Mouse (Mus musculus) brain, embryonic 18.5 days (tissue): ENCODE measurements around the gene Rpl7a.

Experiments
- DNase-seq: peaks from one replicate; pipeline ENCODE4 v3.0.0-alpha.2; 2012; ENCODE audit warnings: low read depth, low spot score

Rpl7a gene

DNA sequence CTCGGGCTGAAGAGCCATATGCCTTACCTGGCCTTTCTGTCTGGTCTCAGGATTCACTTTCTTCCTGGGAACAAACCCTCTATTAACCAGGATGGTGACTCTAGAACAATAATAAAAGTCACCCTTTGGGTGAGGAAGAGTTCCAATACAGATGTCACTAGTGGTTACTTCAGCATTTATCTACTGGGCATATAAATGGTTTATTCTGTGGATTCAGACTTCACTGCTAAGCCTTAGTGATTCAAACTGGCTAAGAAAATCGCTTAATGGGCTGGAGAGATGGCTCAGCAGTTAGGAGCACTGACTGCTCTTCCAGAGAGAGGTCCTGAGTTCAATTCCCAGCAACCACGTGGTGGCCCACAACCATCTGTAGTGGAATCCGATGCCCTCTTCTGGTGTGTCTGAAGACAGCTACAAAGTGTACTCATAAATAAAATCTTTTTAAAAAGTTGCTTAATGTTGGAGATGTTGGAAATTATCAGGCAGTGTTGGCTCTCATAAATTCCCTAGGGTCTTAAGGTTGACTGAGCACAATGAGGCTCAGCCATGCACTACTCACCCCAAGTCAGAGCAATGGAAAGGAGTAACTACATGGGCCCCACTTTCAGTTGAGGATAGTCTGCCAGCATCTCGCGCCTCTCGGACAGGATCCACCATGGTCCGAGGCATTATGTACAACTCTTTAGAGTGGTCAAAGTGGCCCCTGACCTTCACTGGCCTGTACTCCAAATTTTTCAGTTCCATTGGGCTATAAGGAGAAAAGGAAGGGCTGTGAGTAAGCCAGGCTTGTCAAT, 3.8 kb downstream of the Rpl7a start:
- no peak for DNase-seq

DNA sequence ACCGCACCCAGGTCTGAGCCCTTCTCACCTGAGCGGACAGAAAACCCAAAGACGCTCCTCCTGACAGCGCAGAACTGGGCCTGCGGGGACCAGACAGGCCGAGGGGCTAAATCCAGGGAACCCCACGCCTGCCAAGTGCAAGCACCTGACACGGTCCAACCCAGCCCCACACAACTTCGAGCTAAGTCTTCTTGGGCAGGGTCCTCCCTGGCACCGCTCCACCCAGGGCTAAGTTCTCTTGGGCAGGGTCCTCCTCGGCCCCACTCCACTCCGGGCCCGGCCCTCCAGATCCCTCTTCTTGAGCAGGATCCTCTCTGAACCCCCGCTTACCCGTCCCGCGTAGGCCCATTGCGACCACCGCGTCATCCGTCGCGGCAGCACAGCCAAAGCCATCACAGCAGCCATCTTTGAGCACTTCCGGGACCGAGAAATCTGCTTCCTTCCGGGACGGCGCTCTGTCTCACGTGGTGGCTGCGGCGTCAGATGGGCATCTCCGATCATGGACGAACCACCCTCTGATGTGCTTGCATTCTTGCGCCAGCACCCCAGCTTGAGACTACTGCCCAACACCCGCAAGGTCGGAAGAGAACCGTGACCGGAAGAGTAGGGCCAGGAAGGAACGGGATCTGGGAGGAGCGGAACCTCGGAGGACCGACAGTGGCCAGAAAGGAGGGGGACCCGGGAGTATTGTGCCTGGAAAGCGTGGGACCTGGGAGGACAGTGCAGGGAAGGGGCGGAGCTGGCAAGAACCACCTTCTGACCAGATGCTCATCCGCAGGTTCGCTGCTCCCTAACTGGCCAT, 5.6 kb downstream of the Rpl7a start, which contains the start of the genes Surf2 and Surf1:
Gene Surf2, plus strand, starts transcription at position 441 of the 802 bp plus-strand sequence.
Gene Surf1, minus strand, starts transcription at position 604 of the 802 bp plus-strand sequence.
- peak; percentile 75 for DNase-seq

- DNase-seq: no peak
These were observed 6.2 kb downstream of the Rpl7a start for GRCm38 (mm10) chr2:26916738-26917137.

GRCm38 (mm10) chr2:26919684-26920083, 9.1 kb downstream of the Rpl7a start:
- no peak for DNase-seq

- DNase-seq: no peak
These were observed 9.8 kb downstream of the Rpl7a start for GRCm38 (mm10) chr2:26920190-26920855.

DNA sequence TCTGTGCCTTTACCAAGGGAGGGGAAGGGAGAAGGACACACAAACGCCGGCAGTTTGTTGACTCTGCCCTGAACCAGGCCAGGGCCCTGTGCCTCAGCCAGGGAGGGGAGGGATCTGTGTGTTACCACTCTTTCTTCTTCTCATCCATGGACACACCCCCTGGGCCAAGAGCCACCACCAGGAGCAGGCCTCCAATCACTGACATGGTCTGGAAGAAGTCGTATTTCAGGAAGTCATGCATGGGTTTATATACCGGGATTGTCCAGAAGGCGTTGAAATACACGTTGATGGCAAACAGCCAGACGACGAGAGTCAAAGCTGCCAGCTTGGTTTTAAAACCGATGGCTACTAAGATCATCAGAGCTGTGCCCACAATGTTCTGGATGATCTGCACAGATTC, 11.2 kb downstream of the Rpl7a start:
- DNase-seq: no peak

DNA sequence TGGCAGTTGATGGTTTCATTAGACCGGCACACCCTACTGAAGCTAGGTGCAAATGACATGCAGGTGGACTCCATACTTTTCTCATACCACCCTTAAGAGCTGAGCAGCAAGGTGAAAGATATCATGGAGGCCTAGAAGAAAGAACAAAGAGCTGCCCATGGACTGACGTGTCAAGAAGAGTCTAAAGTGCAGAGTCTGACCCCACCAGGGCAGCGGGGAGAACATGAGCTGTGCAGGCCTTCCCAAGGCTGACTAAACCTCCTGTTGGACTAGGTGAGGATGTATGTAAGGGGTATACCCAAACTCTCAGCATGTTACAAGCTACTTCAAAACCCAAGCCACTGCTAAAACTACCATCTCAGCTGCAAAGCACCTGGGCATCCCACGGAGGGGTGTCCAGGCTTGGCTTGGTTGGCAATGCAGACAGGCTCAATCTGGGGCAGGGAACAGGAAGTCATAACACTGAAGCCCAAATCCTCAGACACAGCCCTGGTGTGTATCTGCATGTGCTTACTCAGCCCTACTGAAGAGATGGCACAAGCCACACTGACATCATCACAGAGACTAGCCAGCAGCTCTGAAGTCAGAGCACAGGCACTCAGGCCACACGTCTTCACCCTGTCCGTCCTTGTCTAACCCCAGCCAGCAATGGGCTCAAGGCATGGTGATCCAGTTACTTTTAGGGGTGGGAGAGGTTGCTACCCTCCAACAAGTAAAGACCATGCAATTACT, 17.3 kb downstream of the Rpl7a start:
- DNase-seq: no peak

- no peak for DNase-seq
These were observed 19.8 kb downstream of the Rpl7a start for GRCm38 (mm10) chr2:26930390-26930789.

GRCm38 (mm10) chr2:26932473-26933303, 22.1 kb downstream of the Rpl7a start:
- DNase-seq: no peak

DNA sequence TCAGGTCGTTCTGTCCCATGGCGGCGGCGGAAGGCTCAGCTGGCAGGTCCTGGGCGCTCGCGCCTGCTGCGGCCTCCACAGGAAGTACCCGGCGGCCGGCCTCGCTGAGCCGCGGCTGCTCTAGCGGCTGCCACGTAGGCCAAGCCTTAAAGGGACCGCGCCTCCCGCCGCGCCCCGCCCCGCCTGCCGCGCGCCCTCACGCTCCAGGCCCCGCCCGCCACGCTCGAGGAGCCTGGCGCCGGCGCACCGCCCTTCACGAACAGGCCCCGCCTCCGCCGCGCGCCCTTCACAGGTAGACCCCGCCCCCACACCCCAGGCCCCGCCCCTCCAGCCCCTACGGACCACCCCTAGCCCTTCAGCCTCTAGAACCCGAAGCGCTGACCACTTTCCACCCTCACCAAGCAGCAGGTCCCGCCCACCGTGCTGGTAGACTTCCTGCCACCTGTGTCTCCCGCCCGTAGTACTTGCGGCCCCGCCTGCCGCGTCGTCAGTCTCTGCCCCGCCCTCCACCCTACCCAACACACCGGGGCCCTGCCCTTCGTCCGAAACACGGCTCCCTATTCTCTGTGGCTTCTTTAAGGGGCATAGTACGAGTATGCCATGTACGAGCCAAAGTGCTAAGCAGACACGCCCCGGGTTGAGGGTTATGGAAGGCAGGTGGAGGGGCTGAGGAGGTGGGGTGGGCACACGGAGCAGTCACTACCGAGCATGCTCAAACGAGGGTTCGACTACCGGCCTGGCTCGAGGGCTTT, 22.9 kb downstream of the Rpl7a start, which contains the start of the genes Surf4 and Stkld1:
Gene Surf4, minus strand, starts transcription at position 625 of the 752 bp plus-strand sequence.
Gene Stkld1, plus strand, starts transcription at position 744 of the 752 bp plus-strand sequence.
- DNase-seq: peak; percentile 81

- DNase-seq: no peak
These were observed 24.7 kb downstream of the Rpl7a start for GRCm38 (mm10) chr2:26935286-26935685.

- no peak for DNase-seq
These were observed 25.9 kb downstream of the Rpl7a start for GRCm38 (mm10) chr2:26936425-26936824.

- DNase-seq: no peak
These were observed 31.0 kb downstream of the Rpl7a start for GRCm38 (mm10) chr2:26941539-26941938.

GRCm38 (mm10) chr2:26943253-26943652, 32.7 kb downstream of the Rpl7a start:
- no peak for DNase-seq

- DNase-seq: no peak
These were observed 39.8 kb downstream of the Rpl7a start for GRCm38 (mm10) chr2:26950411-26950810.

DNA sequence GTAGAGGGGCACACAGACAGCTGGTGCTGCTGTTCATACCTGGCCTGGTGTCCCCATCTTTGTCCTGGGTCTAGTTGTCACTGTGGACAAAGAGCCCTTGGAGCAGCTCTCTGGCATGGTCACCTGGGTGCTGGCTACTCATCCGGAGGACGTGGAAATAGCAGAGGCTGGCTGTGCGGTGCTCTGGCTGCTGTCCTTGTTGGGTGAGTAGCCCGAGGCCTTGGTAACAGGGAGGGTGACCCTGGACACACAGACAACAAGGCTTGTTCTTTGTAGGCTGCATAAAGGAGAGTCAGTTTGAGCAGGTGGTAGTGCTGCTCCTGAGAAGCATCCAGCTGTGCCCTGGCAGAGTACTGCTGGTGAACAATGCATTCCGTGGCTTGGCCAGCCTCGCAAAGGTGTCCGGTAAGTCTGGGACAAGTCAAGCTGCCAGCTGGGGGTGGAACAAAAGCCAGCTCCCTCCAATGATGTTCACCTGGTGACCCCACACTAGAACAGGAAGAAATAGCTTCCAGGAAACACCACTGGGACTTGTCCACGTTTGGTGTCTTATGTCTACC, 40.9 kb downstream of the Rpl7a start:
- no peak for DNase-seq

DNA sequence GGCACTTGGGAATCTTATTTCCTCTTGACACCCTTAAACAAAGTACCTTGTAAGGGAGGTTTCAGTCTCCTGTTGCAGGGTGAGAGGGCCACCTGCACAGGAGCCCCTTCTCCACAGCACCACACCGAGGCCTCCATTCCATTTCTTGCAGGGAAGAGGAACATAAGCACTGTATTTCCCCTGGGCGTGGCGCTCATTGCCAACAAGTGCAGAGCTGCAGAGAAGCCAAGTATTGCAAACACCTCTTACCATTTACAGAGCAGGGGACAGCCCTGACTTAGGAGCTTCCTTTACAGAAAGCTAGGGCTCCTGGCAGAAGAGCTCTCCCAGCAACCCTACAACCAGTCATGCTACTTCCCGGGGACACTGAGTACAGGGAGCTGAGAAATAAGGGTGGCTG, 41.6 kb downstream of the Rpl7a start:
- no peak for DNase-seq

- DNase-seq: no peak
These were observed 42.3 kb downstream of the Rpl7a start for GRCm38 (mm10) chr2:26952866-26953265.

GRCm38 (mm10) chr2:26954735-26955395, 44.3 kb downstream of the Rpl7a start:
- DNase-seq: no peak
